Mouse (Mus musculus) ES-CJ7 (cell line): Measurements from ENCODE around the gene Gpi1.
"Not testable (repeated sequence)": the region's sequence is repeated elsewhere in the genome, so short reads cannot be mapped to it uniquely, and the experiment has no call there.

Experiments
- DNase-seq: peaks from one replicate; pipeline ENCODE4 v3.0.0; 2011; ENCODE audit warnings: low read depth, low spot score

Gene Gpi1

GRCm38 (mm10) chr7:34229691-34230111 lies 435 bp downstream of the Gpi1 start:
- peak; percentile 46 for DNase-seq

GRCm38 (mm10) chr7:34229153-34229552 lies 983 bp downstream of the Gpi1 start:
- no peak for DNase-seq

- DNase-seq: no peak
Measured at GRCm38 (mm10) chr7:34228641-34229040, 1.5 kb downstream of the Gpi1 start.

GRCm38 (mm10) chr7:34226846-34227245 lies 3.3 kb downstream of the Gpi1 start:
- no peak for DNase-seq

GRCm38 (mm10) chr7:34226086-34226485 lies 4.0 kb downstream of the Gpi1 start:
- no peak for DNase-seq

GRCm38 (mm10) chr7:34224308-34224707 lies 5.8 kb downstream of the Gpi1 start:
- DNase-seq: no peak

GRCm38 (mm10) chr7:34222340-34222739 lies 7.8 kb downstream of the Gpi1 start:
- DNase-seq: no peak

GRCm38 (mm10) chr7:34221594-34222250 lies 8.4 kb downstream of the Gpi1 start:
- no peak for DNase-seq

GRCm38 (mm10) chr7:34218496-34218895 lies 11.6 kb downstream of the Gpi1 start:
- no peak for DNase-seq

GRCm38 (mm10) chr7:34216474-34216873 lies 13.7 kb downstream of the Gpi1 start:
- no peak for DNase-seq

- DNase-seq: no peak
Measured at GRCm38 (mm10) chr7:34215481-34215880, 14.7 kb downstream of the Gpi1 start.

GRCm38 (mm10) chr7:34214644-34215043 lies 15.5 kb downstream of the Gpi1 start:
- DNase-seq: no peak

GRCm38 (mm10) chr7:34213281-34213680 lies 16.9 kb downstream of the Gpi1 start:
- DNase-seq: no peak

GRCm38 (mm10) chr7:34208027-34208745 lies 21.9 kb downstream of the Gpi1 start:
- peak; percentile 57 for DNase-seq

GRCm38 (mm10) chr7:34206331-34206730 lies 23.8 kb downstream of the Gpi1 start:
- no peak for DNase-seq

GRCm38 (mm10) chr7:34202147-34202546 lies 28.0 kb downstream of the Gpi1 start:
- not testable (repeated sequence) for DNase-seq

GRCm38 (mm10) chr7:34200829-34201228 lies 29.3 kb downstream of the Gpi1 start:
- DNase-seq: no peak

- DNase-seq: peak; percentile 89
Measured at GRCm38 (mm10) chr7:34198346-34198745, 31.8 kb downstream of the Gpi1 start.

- DNase-seq: peak; percentile 94
Measured at GRCm38 (mm10) chr7:34196132-34197128, 33.7 kb downstream of the Gpi1 start, which contains the start of gene Pdcd2l. Pdcd2l (minus strand) TSS chr7:34196661.

- peak; percentile 70 for DNase-seq
Measured at GRCm38 (mm10) chr7:34195632-34196031, 34.5 kb downstream of the Gpi1 start.

- DNase-seq: no peak
Measured at GRCm38 (mm10) chr7:34192825-34193224, 37.3 kb downstream of the Gpi1 start.
